Mouse (Mus musculus) kidney, adult 2 months (tissue): ENCODE data around the gene Rnf44. TPM values are rescaled to one million over a fixed set of nuclear protein-coding genes. Genes with fewer than 3 reads are reported as not detected.

Experiments used
- DNase-seq: peaks from one replicate; pipeline ENCODE4 v3.0.0; 2021
- H3K27ac ChIP-seq: fragments of 200-500 bp; 2 replicates; pipeline ENCODE4 v1.5.1; 2012; ENCODE audit warnings: low read depth, low read length, control low read depth, inconsistent platforms; ENCODE audit not compliant: insufficient read depth
- H3K27me3 ChIP-seq: fragments of 200-500 bp; replicated peaks from 2 replicates; pipeline ENCODE4 v1.6.1; 2012; ENCODE audit warnings: mild to moderate bottlenecking, moderate library complexity, low read length, inconsistent platforms; ENCODE audit not compliant: control insufficient read depth, insufficient read depth
- H3K36me3 ChIP-seq: fragments of 200-500 bp; 2 replicates; pipeline ENCODE4 v1.6.1; 2012; ENCODE audit warnings: mild to moderate bottlenecking, moderate library complexity, low read length, inconsistent platforms; ENCODE audit not compliant: control insufficient read depth, insufficient read depth
- H3K4me1 ChIP-seq: fragments of 200-500 bp; 2 replicates; pipeline ENCODE4 v1.6.1; 2011; ENCODE audit warnings: low read length; ENCODE audit not compliant: control insufficient read depth, insufficient read depth
- H3K4me3 ChIP-seq: fragments of 200-500 bp; 2 replicates; pipeline ENCODE4 v1.5.1; 2011; ENCODE audit warnings: mild to moderate bottlenecking, low read depth, low read length, control low read depth; ENCODE audit not compliant: insufficient read depth
- CTCF ChIP-seq: fragments of 200-500 bp; conservative IDR thresholded peaks from 2 replicates; pipeline ENCODE4 v1.5.1; 2011; ENCODE audit warnings: low read depth, mild to moderate bottlenecking, control low read depth, low read length, moderate library complexity, mixed read lengths; ENCODE audit not compliant: insufficient read depth, insufficient read length
- POLR2A ChIP-seq: fragments of 200-500 bp; IDR thresholded peaks from one replicate; pipeline ENCODE4 v1.6.1; 2011; ENCODE audit warnings: low read depth, low read length, control low read depth
- WGBS: fragments of 180-500 bp; shearing (Covaris S2); methylation state at CpG from one replicate; pipeline ENCODE4 v1.1.7; 2018; 5-methylcytosine and 5-hydroxymethylcytosine counted together
- polyA plus RNA-seq: library from polyadenylated mRNA; depleted of rRNA; stranded (reverse); fragments of >200 nt; gene quantifications from 2 replicates; pipeline ENCODE4 v1.2.3, GENCODE M21; 2012

The Rnf44 gene
- polyA plus RNA-seq, 1 experiment = 191 TPM

DNA sequence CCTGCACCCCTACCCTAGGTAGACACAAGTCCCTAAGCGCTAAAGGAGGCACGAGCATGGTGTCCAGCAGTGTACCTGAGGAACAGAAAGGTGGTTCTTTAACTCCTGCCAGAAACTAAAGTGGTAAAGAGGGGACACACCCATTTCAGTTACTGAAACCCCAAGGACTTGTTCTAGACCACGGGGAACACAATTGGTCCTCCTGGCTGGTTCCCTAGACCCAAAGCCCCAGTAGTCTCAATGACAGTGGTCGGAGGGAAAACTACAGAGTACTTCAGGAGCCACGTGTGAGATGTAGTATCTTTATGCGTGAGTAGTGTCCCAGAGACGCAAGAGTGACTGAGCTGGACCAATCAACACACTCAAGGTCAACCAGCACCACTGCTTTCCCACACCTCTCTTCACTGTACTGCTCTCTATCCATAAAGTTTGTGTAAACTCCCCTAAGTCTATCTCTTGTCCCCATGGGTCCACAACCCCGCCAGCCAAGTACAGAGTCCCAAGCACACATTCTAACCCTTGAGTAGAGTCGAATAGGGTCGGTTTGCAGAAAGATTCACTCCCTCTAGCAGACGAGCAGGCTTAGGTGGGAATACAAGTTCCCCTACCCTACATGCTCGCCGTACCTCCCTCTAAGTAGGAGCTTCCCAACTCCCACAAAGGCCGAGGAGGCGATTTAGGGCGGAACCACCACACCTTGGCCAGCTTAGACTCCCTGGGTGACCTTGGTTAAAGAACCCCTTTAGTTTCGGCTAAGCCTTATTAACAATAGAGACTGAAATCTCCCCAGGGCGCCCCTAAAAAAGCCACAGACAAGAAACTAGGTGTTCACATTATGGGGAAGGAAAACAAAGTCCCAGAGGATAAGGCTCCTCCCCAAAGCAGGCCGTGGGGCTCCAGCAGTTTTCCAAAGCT is 7.3 kb downstream of the Rnf44 start:
- Histone ChIP-seq H3K27ac (peak overlapping the region; percentile 94), H3K36me3 (peaks cover 12% of the 10 kb centered on the region; the same call in 1 of the 2 replicates), H3K4me1 (peaks cover 25% of the 10 kb centered on the region), H3K4me3 (peak overlapping the region; percentile 83), H3K27me3 (no peaks in the 10 kb centered on the region)
- 5% methylated on average over 19 of the region's 19 CpGs for WGBS
- no peak for TF ChIP-seq POLR2A
- TF ChIP-seq CTCF = no peak
- no peak for DNase-seq

DNA sequence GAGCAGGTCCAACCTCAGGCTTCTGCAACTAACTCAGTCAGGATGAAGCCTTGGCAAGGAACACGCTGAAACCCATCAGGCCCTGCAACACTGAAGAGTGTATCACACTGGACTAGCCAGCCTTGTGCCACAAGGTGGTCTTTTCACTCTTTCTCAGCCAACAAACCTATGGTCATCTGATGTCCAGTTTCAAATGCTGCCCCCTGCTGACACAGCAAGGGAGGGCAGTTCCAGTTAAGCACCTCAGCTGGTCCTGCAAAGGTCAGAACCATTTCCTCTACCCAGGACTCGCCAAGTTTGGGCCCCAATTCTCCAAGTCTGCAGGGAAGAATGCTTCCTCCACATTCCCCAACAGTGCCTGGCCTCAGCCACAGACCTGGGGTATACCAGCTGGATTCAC is 8.5 kb downstream of the Rnf44 start:
- no peak for TF ChIP-seq POLR2A
- peak; percentile 89 for TF ChIP-seq CTCF
- Histone ChIP-seq H3K27me3 (no peaks in the 10 kb centered on the region), H3K27ac (no peak overlapping the region), H3K4me3 (no peak overlapping the region), H3K4me1 (peaks cover 25% of the 10 kb centered on the region), H3K36me3 (peaks cover 12% of the 10 kb centered on the region)
- WGBS = 32% methylated on average over 2 of the region's 2 CpGs
- peak; percentile 71 for DNase-seq

DNA sequence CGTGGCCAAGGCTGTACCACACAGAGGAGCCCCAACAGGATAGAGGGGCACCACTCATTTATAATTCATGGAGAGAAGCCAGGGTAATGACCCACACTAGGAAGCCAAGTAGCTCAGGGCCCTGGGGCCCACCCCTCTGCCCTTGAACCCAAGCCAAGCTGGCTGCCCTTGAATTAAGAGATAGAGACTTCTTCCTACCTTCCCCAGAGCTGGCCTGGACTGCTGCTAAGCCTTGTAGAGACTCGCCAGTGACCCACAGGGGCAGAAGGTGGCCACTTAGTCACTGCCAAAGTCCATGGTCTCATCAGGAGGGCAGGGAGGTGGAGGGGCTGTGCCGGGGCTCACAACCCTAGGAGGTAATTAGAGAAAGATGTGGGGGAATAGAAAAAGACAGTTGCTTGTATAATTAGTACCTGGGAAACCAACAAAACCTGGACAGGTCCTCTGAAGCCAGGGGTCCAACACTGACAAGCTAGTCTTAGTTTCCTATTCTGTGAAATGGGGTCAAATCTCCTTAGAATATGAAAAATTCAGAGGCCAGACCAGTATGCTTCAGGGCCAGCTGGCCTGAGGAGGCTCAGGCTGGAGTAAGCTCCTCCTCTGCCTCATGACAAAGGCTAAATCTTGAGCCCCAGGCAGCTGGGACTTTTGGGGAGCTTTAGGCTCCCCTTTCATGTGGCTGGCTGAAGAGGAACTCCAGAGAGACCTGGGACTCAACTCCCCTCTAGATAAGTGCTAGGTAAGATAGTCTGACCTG is 9.4 kb downstream of the Rnf44 start:
- Histone ChIP-seq H3K27me3 (no peaks in the 10 kb centered on the region), H3K4me3 (no peak overlapping the region), H3K36me3 (peaks cover 12% of the 10 kb centered on the region), H3K4me1 (peaks cover 25% of the 10 kb centered on the region), H3K27ac (no peak overlapping the region)
- TF ChIP-seq POLR2A = no peak
- TF ChIP-seq CTCF = no peak
- 46% methylated on average over 3 of the region's 3 CpGs for WGBS
- DNase-seq = peak; percentile 41

DNA sequence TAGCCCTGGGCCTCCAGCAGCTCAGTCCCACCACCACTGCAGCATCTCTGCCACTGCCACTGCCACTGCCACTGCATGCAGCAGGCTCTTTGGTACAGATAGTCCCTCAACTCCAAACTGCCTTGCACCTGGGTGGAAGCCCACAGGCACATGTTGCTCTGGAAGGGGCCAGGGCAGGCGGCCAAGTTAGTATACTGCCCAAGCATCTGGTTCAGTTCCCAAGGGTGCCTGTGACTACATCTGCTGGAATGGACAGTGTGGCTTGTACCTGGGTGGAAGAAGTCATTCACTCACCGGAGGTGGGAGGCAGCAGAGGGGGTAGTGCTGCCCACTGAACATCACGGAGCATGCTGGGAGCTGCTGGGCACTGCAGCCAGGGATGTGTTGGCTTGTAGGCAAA is 10.4 kb downstream of the Rnf44 start:
- 88% methylated on average over 3 of the region's 3 CpGs for WGBS
- DNase-seq = no peak

DNA sequence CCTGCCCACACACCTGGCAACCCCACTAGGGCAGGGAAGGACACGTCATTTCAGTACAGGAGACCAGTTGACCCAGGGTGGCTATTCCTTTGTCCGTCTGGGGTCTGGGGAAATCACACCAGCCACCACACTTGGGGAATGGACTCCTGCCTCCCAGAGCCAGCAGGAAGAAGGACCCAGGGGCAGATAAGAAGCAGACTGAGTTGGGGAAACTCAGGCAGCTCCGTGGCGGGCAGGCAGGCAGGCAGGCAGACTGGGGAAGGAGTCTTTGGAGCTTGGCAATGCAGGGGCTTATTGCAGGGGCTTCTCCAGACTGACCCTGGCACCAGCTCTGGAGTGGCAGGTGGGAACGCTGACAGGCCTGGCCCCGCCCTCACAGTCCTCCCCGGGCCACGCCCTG is 12.4 kb downstream of the Rnf44 start:
- DNase-seq = no peak
- Histone ChIP-seq H3K27me3 (no peaks in the 10 kb centered on the region), H3K4me3 (no peak overlapping the region), H3K4me1 (peaks cover 21% of the 10 kb centered on the region), H3K36me3 (peaks cover 12% of the 10 kb centered on the region), H3K27ac (no peak overlapping the region)
- 74% methylated on average over 8 of the region's 8 CpGs for WGBS
- TF ChIP-seq POLR2A = no peak
- TF ChIP-seq CTCF = no peak

More for the DNA sequence above, 10.4 kb downstream of the Rnf44 start:
- peaks cover 25% of the 10 kb centered on the region for H3K4me1 ChIP-seq
- H3K27me3 ChIP-seq = no peaks in the 10 kb centered on the region
- H3K4me3 ChIP-seq = no peak overlapping the region
- H3K27ac ChIP-seq = no peak overlapping the region
- H3K36me3 ChIP-seq = peaks cover 12% of the 10 kb centered on the region
- TF ChIP-seq CTCF = no peak
- no peak for TF ChIP-seq POLR2A

DNA sequence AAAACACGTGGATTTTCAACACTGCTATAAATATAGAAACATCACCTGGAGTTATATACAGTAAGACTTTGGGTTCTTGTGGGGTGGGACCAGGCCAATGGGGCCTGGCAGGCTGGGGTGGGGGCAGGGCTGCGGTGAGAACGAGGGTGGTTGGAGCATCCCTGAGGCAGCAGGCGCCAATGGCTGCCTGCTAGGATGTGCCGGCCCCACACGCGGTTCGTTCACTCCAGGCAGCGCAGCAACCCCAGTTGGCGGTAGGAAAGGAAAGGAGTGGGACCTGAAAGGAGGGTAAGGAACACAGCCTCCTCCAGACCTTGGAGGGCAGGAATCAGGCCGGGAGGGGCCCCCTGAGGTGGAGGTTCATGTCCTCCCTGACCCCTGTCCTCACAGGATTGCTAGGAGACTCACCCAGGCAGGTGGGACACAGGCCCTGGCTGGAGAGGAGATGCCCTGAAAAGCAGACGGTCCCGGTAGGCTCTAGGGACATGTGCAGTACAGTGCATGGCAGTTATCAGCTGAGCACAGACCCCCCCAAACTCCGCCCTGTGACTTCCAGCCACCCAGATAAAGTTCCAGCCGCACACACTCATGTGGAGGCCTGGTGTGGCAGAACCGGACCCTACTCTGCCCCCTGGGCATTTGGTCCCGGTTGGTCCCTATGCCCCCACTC is 13.4 kb downstream of the Rnf44 start:
- Histone ChIP-seq H3K4me3 (no peak overlapping the region), H3K27me3 (no peaks in the 10 kb centered on the region), H3K36me3 (peaks cover 12% of the 10 kb centered on the region), H3K4me1 (peaks cover 12% of the 10 kb centered on the region), H3K27ac (no peak overlapping the region)
- no peak for DNase-seq
- 78% methylated on average over 17 of the region's 17 CpGs for WGBS
- TF ChIP-seq POLR2A = no peak
- TF ChIP-seq CTCF = no peak

DNA sequence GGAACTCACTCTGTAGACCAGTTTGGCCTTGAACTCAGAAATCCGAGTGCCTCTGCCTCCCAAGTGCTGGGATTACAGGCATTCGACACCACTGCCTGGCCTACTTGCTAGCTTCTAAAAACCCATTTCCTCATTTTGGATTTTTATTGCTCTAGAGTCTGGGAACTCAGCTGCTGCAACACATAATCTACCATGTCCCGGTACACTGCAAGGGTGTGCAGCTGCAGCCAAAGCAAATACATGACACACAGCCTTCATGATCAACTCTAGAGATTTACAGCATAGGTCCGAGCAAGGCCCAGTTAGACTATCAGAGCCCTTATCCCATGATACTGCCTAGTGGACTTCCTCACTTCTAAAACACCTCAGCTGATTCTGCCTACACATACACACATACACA is 15.4 kb downstream of the Rnf44 start:
- TF ChIP-seq CTCF (no peak), POLR2A (no peak)
- Histone ChIP-seq H3K4me3 (no peak overlapping the region), H3K27me3 (no peaks in the 10 kb centered on the region), H3K27ac (no peak overlapping the region), H3K4me1 (no peaks in the 10 kb centered on the region), H3K36me3 (peaks cover 10% of the 10 kb centered on the region)
- 64% methylated on average over 4 of the region's 4 CpGs for WGBS
- DNase-seq = no peak
